Mouse (Mus musculus) effector memory CD4-positive, alpha-beta T cell, adult 5 months (primary cell): ENCODE data around the gene Sash3. TPM values are rescaled to one million over a fixed set of nuclear protein-coding genes. Genes with fewer than 3 reads are reported as not detected.

ENCODE experiments used
- polyA plus RNA-seq: library from polyadenylated mRNA; unstranded; fragments of 100-300 nt; shearing (Covaris generic); gene quantifications from one replicate; pipeline ENCODE4 v1.2.1, GENCODE M21; 2017

Sash3 gene
- polyA plus RNA-seq, result 161 TPM

DNA sequence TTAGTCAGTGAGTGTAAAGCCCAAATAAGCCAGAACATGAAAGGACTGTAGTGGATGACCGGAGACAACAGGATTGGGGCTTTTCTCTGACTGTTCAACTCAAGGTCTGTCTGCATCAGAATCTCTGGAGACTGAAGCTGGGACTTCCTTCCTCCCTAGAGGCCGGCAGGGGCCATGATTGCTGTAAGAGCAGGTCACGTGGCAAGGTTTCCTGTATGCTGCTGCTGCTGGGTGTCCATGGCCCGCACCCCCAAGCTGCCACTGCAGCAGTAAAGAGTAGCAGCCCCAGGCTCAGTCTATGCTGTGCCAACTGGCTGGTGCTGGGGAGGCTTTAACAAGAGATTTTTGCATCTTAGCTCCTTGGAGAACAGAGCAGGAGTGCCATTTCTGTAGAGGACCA is at the start of gene Sash3:
Gene Sash3, plus strand, starts transcription at position 175 of the 400 bp plus-strand sequence.

DNA sequence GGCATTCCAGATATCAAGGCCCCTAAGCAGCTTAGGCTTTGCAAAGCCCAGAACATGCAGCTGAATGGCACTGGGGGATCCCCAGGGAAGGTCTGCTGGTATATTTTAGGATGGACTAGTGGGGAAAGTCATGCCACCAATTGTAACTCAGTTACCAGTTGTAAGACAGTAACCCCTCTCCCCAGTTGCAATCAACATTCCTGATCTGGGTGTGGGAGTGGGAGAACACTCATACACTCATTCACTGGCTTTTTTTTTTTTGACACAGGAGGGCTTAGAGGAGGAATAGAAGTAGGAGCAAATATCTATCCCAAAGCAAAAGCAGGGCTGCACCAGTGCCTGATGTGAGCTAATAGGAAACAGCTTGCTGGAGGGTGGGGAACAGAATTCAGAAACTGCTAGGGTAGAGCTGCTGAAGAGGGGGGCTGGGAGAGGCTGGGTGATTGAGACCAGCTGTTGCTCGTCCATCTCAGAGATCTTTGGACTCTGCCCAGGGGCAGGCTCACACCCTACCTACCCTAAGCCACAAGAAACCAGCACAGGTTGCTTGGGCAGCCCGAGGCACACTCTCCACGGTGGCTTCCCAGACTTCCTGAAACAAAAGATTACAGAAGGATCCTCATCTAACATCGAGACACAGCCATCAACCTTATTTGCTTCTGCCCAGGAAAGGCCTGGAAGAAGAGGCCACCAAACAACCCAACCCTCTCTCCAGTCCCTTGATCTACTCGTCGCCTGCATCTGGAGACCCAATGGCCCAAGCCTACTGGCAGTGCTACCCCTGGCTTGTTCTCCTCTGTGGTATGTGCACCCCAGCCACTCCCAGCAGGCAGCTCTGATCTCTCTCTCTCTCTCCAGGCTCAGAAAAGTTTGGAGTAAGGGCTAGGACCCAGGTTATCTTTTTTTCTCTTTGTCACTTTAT is 37.6 kb upstream of the Sash3 start, which contains the start of gene Xpnpep2:
Gene Xpnpep2, plus strand, starts transcription at position 332 of the 922 bp plus-strand sequence.

DNA sequence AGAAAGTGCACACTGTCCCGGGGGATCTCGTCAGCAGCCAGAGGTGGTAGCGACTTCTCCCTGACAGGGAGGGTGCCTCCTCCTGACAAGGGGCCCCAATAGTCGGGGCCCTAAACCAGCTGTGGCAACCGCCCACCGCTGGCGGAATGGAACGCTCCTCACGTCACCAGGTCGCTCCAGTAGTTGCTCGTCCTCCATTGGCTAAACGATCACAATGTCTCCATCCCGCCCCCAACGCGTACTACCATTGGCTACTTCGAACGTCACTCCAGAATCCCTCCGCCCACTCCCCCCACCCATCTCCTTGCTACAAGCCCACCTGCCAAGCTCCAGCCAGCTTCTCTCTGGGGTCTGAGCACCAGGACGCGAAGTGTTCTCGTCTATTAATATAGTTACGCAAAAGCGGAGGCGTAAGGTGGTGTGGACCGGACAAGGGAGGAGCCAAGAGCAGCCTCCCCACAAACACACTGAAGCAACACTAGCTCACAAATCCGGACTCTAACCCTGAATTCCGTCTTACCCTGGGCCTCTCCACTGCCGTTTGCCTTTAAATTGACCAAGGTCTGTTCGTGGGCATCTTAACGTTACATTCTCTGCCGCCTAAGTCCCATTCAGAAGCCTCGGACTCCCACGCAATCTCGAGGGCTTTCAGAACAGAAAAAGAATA is 62.4 kb downstream of the Sash3 start, which contains the start of gene Zdhhc9:
Gene Zdhhc9, minus strand, starts transcription at position 360 of the 667 bp plus-strand sequence.

Other genes starting within 250 kb of the Sash3 start
- gene Ocrl, start 234.0 kb upstream of the Sash3 start, polyA plus RNA-seq, result 12.2 TPM
- gene Apln, start 111.6 kb upstream of the Sash3 start, polyA plus RNA-seq, result 0.24 TPM
- gene Xpnpep2, start 37.7 kb upstream of the Sash3 start, polyA plus RNA-seq, result not detected
- 27.1 TPM for gene Zdhhc9, start 62.4 kb downstream of the Sash3 start, polyA plus RNA-seq
- 20.0 TPM for gene Utp14a, start 110.4 kb downstream of the Sash3 start, polyA plus RNA-seq
- 2.4 TPM for gene Bcorl1, start 194.9 kb downstream of the Sash3 start, polyA plus RNA-seq